Mouse (Mus musculus): ENCODE data around the gene Gm13279.
"Not testable (repeated sequence)": the region's sequence is repeated elsewhere in the genome, so short reads cannot be mapped to it uniquely, and the experiment has no call there.

Gm13279 gene

GRCm38 (mm10) chr4:88793936-88794675 is 3.1 kb upstream of the Gm13279 start, which contains the start of gene Gm13275:
Gm13275 (plus strand) TSS chr4:88794487.
- ATAC-seq (ENCODE audit: low TSS enrichment): not testable (repeated sequence)

- not testable (repeated sequence) for ATAC-seq (ENCODE audit: low TSS enrichment)
Measured at GRCm38 (mm10) chr4:88799365-88799764, 2.2 kb downstream of the Gm13279 start, which contains the start of gene Gm13285. Gm13285 (plus strand) TSS chr4:88799665.

- ATAC-seq (ENCODE audit: low TSS enrichment): not testable (repeated sequence)
Measured at GRCm38 (mm10) chr4:88802954-88803353, 5.8 kb downstream of the Gm13279 start, which contains the start of gene Gm13287. Gm13287 (plus strand) TSS chr4:88803254.

GRCm38 (mm10) chr4:88805231-88805630 is 8.0 kb downstream of the Gm13279 start, which contains the start of gene Gm13288:
Gm13288 (plus strand) TSS chr4:88805531.
- ATAC-seq (ENCODE audit: low TSS enrichment): not testable (repeated sequence)

- not testable (repeated sequence) for ATAC-seq (ENCODE audit: low TSS enrichment)
Measured at GRCm38 (mm10) chr4:88805761-88806160, 8.6 kb downstream of the Gm13279 start.

- ATAC-seq (ENCODE audit: low TSS enrichment): no peak
Measured at GRCm38 (mm10) chr4:88815928-88816327, 18.7 kb downstream of the Gm13279 start, which contains the start of gene Ifna7. Ifna7 (plus strand) TSS chr4:88816228.

GRCm38 (mm10) chr4:88819659-88820058 is 22.5 kb downstream of the Gm13279 start, which contains the start of gene Ifna11:
Ifna11 (plus strand) TSS chr4:88819959.
- ATAC-seq (ENCODE audit: low TSS enrichment): no peak

- ATAC-seq (ENCODE audit: low TSS enrichment): peak; percentile 77
Measured at GRCm38 (mm10) chr4:88822995-88823394, 25.8 kb downstream of the Gm13279 start.

- not testable (repeated sequence) for ATAC-seq (ENCODE audit: low TSS enrichment)
Measured at GRCm38 (mm10) chr4:88827116-88827515, 29.9 kb downstream of the Gm13279 start, which contains the start of gene Ifna6. Ifna6 (plus strand) TSS chr4:88827416.

- ATAC-seq (ENCODE audit: low TSS enrichment): peak; percentile 67; the same call in 1 of the 2 replicates
Measured at GRCm38 (mm10) chr4:88830523-88830922, 33.3 kb downstream of the Gm13279 start.

- not testable (repeated sequence) for ATAC-seq (ENCODE audit: low TSS enrichment)
Measured at GRCm38 (mm10) chr4:88835225-88835624, 38.0 kb downstream of the Gm13279 start, which contains the start of gene Ifna5. Ifna5 (plus strand) TSS chr4:88835525.

- peak; percentile 57; the same call in 1 of the 2 replicates for ATAC-seq (ENCODE audit: low TSS enrichment)
Measured at GRCm38 (mm10) chr4:88838828-88839227, 41.6 kb downstream of the Gm13279 start.

GRCm38 (mm10) chr4:88840058-88840457 is 42.9 kb downstream of the Gm13279 start:
- no peak for ATAC-seq (ENCODE audit: low TSS enrichment)

- no peak for ATAC-seq (ENCODE audit: low TSS enrichment)
Measured at GRCm38 (mm10) chr4:88841438-88841911, 44.3 kb downstream of the Gm13279 start, which contains the start of gene Ifna4. Ifna4 (plus strand) TSS chr4:88841861.

GRCm38 (mm10) chr4:88845334-88845733 is 48.1 kb downstream of the Gm13279 start:
- peak; percentile 62 for ATAC-seq (ENCODE audit: low TSS enrichment)

Measured in frontal cortex, adult (tissue).